Mouse (Mus musculus): ENCODE data around the gene Nkap.

DNA sequence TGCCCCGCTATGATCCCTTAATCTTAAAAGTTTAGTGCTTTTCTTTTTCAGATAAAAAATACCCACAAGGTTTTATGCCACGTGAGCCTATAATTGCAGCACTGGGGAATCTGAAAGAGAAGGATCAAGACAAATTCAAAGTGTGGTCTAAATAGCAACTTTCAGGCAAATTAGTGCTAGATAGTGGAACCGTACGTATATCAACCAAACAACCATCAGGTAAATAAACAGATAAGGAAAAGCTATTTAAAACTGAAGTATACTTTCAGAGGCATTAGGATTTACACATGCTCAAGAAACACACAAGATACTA, 15.8 kb upstream of the Nkap start:
- TF ChIP-seq CTCF (IDR thresholded peaks at IDR 0.05; ENCODE audit: low read depth) (no peak), EP300 (IDR thresholded peaks at IDR 0.05; ENCODE audit: low read depth) (no peak)
